Mouse (Mus musculus): ENCODE measurements around the gene Csgalnact2. TPM values are rescaled to one million over a fixed set of nuclear protein-coding genes. Genes with fewer than 3 reads are reported as not detected.

Csgalnact2 gene
- 16.2 and 16.3 TPM in 2 replicates for polyA plus RNA-seq (2015; fragmentation: Nextera tagmentation; extraction: Ambion mirVana)

- Histone ChIP-seq H3K9me3 (replicated peaks) (no peaks in the 10 kb centered on the region), H3K36me3 (no peaks in the 10 kb centered on the region), H3K4me2 (peak within 1 kb of the TSS; percentile 63), H3K4me3 (replicated peaks) (peak within 1 kb of the TSS; percentile 89), H3K4me1 (peaks cover 4% of the 10 kb centered on the region), H3K9ac (peak within 1 kb of the TSS; percentile 75), H3K27ac (peak within 1 kb of the TSS; percentile 74), H3K27me3 (no peaks in the 10 kb centered on the region)
- 5% methylated on average over 61 of the region's 66 CpGs for WGBS
- peak; percentile 100 for ATAC-seq (replicated peaks; ENCODE audit: low FRiP score)
Observed at GRCm38 (mm10) chr6:118138731-118139709, at the start of gene Csgalnact2. Gene Csgalnact2, minus strand, starts transcription at chr6:118139140.

DNA sequence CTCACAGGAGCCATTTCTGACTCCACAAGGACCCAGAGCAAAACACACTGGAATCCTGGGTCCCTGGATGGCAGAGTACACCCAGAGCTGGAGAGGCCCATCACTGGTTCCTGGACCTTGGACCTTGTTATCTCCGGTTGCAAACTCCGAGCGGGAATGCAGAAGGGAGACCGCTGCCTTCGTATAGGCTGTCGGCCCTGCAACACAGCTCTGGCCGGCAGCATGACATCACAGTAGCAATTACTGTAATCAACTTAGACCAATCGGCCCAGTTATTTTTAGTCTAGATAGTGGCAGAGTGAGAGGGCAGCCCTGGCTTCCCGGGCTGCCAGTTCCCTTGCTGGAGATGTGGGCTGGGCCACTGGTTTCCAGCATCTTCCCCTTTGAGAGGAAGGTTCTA is 49.7 kb upstream of the Csgalnact2 start:
- Histone ChIP-seq H3K36me3 (no peaks in the 10 kb centered on the region), H3K9me3 (replicated peaks) (no peaks in the 10 kb centered on the region), H3K9ac (no peak overlapping the region), H3K4me2 (no peak overlapping the region), H3K4me1 (peaks cover 13% of the 10 kb centered on the region; the same call in 1 of the 2 replicates), H3K4me3 (replicated peaks) (no peak overlapping the region), H3K27me3 (peaks cover 12% of the 10 kb centered on the region), H3K27ac (no peak overlapping the region)
- no peak; the same call in 1 of the 2 replicates for ATAC-seq (replicated peaks; ENCODE audit: low FRiP score)
- 72% methylated on average over 9 of the region's 9 CpGs for WGBS

GRCm38 (mm10) chr6:118187285-118187641 is 48.3 kb upstream of the Csgalnact2 start:
- WGBS = 55% methylated on average over 3 of the region's 3 CpGs
- Histone ChIP-seq H3K4me3 (replicated peaks) (no peak overlapping the region), H3K27ac (no peak overlapping the region)

DNA sequence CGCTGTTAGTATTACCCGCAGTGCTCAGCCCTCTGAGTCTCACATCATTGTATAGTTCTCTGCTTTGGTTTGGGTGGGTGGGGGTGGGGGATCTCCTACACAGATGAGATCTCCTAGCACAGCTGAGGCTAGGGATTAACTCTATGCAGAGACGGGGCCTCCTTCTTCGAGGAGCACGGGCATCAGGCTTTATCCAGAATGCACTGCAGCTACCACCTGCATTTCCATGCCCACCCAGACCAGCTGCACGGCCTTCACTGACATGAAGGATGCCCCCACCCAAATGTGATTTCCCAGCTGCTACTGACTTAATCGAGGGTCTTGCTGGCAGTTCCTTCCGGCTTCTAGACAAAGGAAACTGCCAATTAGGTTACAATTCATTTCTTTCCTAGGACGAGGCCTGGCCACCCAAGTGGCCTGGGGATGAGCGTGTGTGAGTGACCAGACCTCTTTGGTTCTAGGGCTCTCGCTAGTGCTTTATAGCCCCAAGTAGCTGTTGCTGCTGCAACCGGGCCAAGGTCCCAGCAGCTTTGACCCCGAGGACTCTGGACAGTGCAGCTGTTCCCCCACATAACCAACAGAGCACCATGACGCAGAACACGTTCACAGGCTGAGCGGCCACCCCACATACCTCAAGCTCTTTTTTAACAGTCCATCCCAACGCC is 47.8 kb upstream of the Csgalnact2 start:
- ATAC-seq (replicated peaks; ENCODE audit: low FRiP score) = no peak
- Histone ChIP-seq H3K9ac (no peak overlapping the region), H3K4me2 (no peak overlapping the region), H3K4me3 (replicated peaks) (no peak overlapping the region), H3K4me1 (peaks cover 13% of the 10 kb centered on the region; the same call in 1 of the 2 replicates), H3K9me3 (replicated peaks) (no peaks in the 10 kb centered on the region), H3K27ac (no peak overlapping the region), H3K36me3 (no peaks in the 10 kb centered on the region), H3K27me3 (no peaks in the 10 kb centered on the region; the same call in 1 of the 2 replicates)
- WGBS = 49% methylated on average over 17 of the region's 17 CpGs

More at GRCm38 (mm10) chr6:118187285-118187641, 48.3 kb upstream of the Csgalnact2 start:
- H3K9me3 ChIP-seq (replicated peaks) = no peaks in the 10 kb centered on the region
- no peak overlapping the region for H3K9ac ChIP-seq
- no peak overlapping the region for H3K4me2 ChIP-seq
- peaks cover 13% of the 10 kb centered on the region; the same call in 1 of the 2 replicates for H3K4me1 ChIP-seq
- H3K36me3 ChIP-seq = no peaks in the 10 kb centered on the region
- peaks cover 4% of the 10 kb centered on the region for H3K27me3 ChIP-seq
- no peak for ATAC-seq (replicated peaks; ENCODE audit: low FRiP score)

DNA sequence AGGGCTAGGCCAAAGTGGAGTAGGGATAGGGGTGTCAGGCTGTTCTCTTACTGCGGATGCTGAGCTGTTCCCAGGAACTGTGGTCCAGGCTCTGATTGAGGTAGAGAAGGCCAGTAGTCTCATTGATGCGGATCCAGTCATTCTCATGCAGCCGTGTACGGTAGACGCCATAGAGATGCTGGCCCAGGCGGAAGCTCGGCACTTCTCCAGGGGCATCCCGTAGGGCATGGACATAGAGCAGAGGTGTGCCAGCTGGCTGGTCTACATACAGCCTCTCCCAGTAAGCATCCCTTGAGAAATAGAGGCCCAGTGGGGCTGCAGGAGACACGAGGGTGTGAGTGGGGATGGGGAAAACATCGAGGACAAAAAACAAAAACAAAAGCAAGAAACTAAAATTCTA is 45.2 kb upstream of the Csgalnact2 start:
- Histone ChIP-seq H3K9ac (no peak overlapping the region), H3K4me1 (peaks cover 17% of the 10 kb centered on the region), H3K4me3 (replicated peaks) (no peak overlapping the region), H3K27me3 (no peaks in the 10 kb centered on the region; the same call in 1 of the 2 replicates), H3K9me3 (replicated peaks) (no peaks in the 10 kb centered on the region), H3K4me2 (no peak overlapping the region), H3K27ac (no peak overlapping the region), H3K36me3 (no peaks in the 10 kb centered on the region)
- 89% methylated on average over 10 of the region's 10 CpGs for WGBS
- no peak for ATAC-seq (replicated peaks; ENCODE audit: low FRiP score)

- H3K9me3 ChIP-seq (replicated peaks) = no peaks in the 10 kb centered on the region
- no peaks in the 10 kb centered on the region for H3K27me3 ChIP-seq
- no peaks in the 10 kb centered on the region for H3K36me3 ChIP-seq
- peaks cover 5% of the 10 kb centered on the region for H3K4me1 ChIP-seq
- no peak overlapping the region for H3K4me2 ChIP-seq
- H3K4me3 ChIP-seq (replicated peaks) = no peak overlapping the region
- no peak overlapping the region for H3K27ac ChIP-seq
- peak; percentile 17; the same call in 1 of the 2 replicates for ATAC-seq (replicated peaks; ENCODE audit: low FRiP score)
- H3K9ac ChIP-seq = no peak overlapping the region
- WGBS = 74% methylated on average over 12 of the region's 12 CpGs
Observed at GRCm38 (mm10) chr6:118180085-118180423, 41.1 kb upstream of the Csgalnact2 start.

GRCm38 (mm10) chr6:118179316-118180084 is 40.6 kb upstream of the Csgalnact2 start:
- Histone ChIP-seq H3K4me3 (replicated peaks) (no peak overlapping the region), H3K4me1 (peaks cover 5% of the 10 kb centered on the region), H3K27ac (no peak overlapping the region), H3K4me2 (no peak overlapping the region), H3K27me3 (no peaks in the 10 kb centered on the region), H3K9me3 (replicated peaks) (no peaks in the 10 kb centered on the region), H3K9ac (no peak overlapping the region), H3K36me3 (no peaks in the 10 kb centered on the region)
- ATAC-seq (replicated peaks; ENCODE audit: low FRiP score) = peak; percentile 83
- WGBS = 61% methylated on average over 13 of the region's 13 CpGs

GRCm38 (mm10) chr6:118173975-118174328 is 35.0 kb upstream of the Csgalnact2 start:
- Histone ChIP-seq H3K27ac (no peak overlapping the region), H3K9ac (no peak overlapping the region), H3K9me3 (replicated peaks) (no peaks in the 10 kb centered on the region), H3K36me3 (no peaks in the 10 kb centered on the region), H3K4me3 (replicated peaks) (no peak overlapping the region), H3K4me2 (no peak overlapping the region), H3K4me1 (peaks cover 10% of the 10 kb centered on the region; the same call in 1 of the 2 replicates), H3K27me3 (no peaks in the 10 kb centered on the region)
- 29% methylated on average over 5 of the region's 5 CpGs for WGBS
- 0 out of 2 replicates have a peak, but pooled peaks have one; percentile 18 for ATAC-seq (replicated peaks; ENCODE audit: low FRiP score)

GRCm38 (mm10) chr6:118173251-118173974 is 34.5 kb upstream of the Csgalnact2 start:
- 87% methylated on average over 18 of the region's 18 CpGs for WGBS
- no peak overlapping the region for H3K9ac ChIP-seq
- H3K4me1 ChIP-seq = peaks cover 10% of the 10 kb centered on the region; the same call in 1 of the 2 replicates
- H3K9me3 ChIP-seq (replicated peaks) = no peaks in the 10 kb centered on the region
- no peak overlapping the region for H3K4me2 ChIP-seq
- no peaks in the 10 kb centered on the region for H3K27me3 ChIP-seq
- ATAC-seq (replicated peaks; ENCODE audit: low FRiP score) = no peak
- H3K27ac ChIP-seq = no peak overlapping the region
- no peaks in the 10 kb centered on the region for H3K36me3 ChIP-seq
- H3K4me3 ChIP-seq (replicated peaks) = no peak overlapping the region

DNA sequence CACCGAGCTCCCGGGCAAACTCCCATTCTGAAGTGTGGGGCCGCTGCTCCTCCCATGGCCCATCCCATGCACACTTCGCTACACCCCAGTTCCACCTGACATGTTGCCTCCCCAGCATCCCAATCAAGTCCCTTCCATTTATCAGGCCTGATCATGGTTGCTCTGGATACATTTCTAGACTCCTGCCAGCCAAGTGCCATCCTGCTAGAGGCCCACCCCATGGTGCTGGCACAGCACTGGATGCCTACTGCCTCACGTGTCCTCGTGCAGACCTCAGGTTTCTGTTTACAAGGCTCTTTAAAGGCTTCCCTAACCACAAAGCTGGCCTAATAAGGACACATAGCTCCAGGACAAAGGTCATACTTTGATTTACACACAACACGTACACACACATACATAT is 32.4 kb upstream of the Csgalnact2 start:
- Histone ChIP-seq H3K4me1 (peaks cover 10% of the 10 kb centered on the region; the same call in 1 of the 2 replicates), H3K9ac (no peak overlapping the region), H3K27ac (no peak overlapping the region), H3K36me3 (no peaks in the 10 kb centered on the region), H3K27me3 (no peaks in the 10 kb centered on the region), H3K9me3 (replicated peaks) (no peaks in the 10 kb centered on the region), H3K4me2 (no peak overlapping the region), H3K4me3 (replicated peaks) (no peak overlapping the region)
- WGBS = 86% methylated on average over 7 of the region's 7 CpGs
- no peak for ATAC-seq (replicated peaks; ENCODE audit: low FRiP score)

- H3K27me3 ChIP-seq = no peaks in the 10 kb centered on the region
- no peaks in the 10 kb centered on the region for H3K9me3 ChIP-seq (replicated peaks)
- no peaks in the 10 kb centered on the region for H3K36me3 ChIP-seq
- H3K4me1 ChIP-seq = no peaks in the 10 kb centered on the region
- H3K9ac ChIP-seq = no peak overlapping the region
- H3K4me2 ChIP-seq = no peak overlapping the region
- no peak overlapping the region for H3K27ac ChIP-seq
- H3K4me3 ChIP-seq (replicated peaks) = no peak overlapping the region
- WGBS = 88% methylated on average over 14 of the region's 14 CpGs
- ATAC-seq (replicated peaks; ENCODE audit: low FRiP score) = no peak
Observed at GRCm38 (mm10) chr6:118168106-118168505, 29.2 kb upstream of the Csgalnact2 start.
